Mouse (Mus musculus) MEL (cell line): ENCODE measurements around the gene Zfp830. TPM values are rescaled to one million over a fixed set of nuclear protein-coding genes. Genes with fewer than 3 reads are reported as not detected.

Source experiments
- DNase-seq: peaks from one replicate; pipeline ENCODE4 v3.0.0; 2011; ENCODE audit warnings: low read depth, low spot score
- H3K27ac ChIP-seq: 2 replicates; pipeline ENCODE4 v1.5.1; 2012; ENCODE audit warnings: low read depth, mild to moderate bottlenecking, control low read depth, low read length, moderate library complexity; ENCODE audit not compliant: control insufficient read depth
- H3K27me3 ChIP-seq, 2 experiments: fragments of 150-350 bp in 1 of 2; sonication (generic) in 1 of 2; 2 replicates each; pipeline ENCODE4 v1.6.1; 2012; ENCODE audit warnings: low read length in 2 of 2, mild to moderate bottlenecking in 2 of 2, improper control_type of control experiment in 1 of 2, moderate library complexity in 1 of 2; ENCODE audit not compliant: insufficient read depth in 2 of 2, control insufficient read depth in 1 of 2
- H3K36me3 ChIP-seq, 2 experiments: 2 replicates each; pipeline ENCODE4 v1.6.1; 2012 to 2014; ENCODE audit warnings: low read length in 2 of 2, improper control_type of control experiment in 1 of 2, inconsistent platforms in 1 of 2, mild to moderate bottlenecking in 1 of 2; ENCODE audit not compliant: insufficient read depth in 2 of 2, control insufficient read depth in 1 of 2
- H3K4me1 ChIP-seq, 2 experiments: fragments of 150-350 bp in 1 of 2; sonication (generic) in 1 of 2; 2 replicates each; pipeline ENCODE4 v1.6.1; 2012; ENCODE audit warnings: low read length in 2 of 2, improper control_type of control experiment in 1 of 2, mild to moderate bottlenecking in 1 of 2; ENCODE audit not compliant: insufficient read depth in 2 of 2, control insufficient read depth in 1 of 2
- H3K4me3 ChIP-seq, 2 experiments: fragments of 150-350 bp in 1 of 2; sonication (generic) in 1 of 2; 2 replicates each; pipeline ENCODE4 v1.5.1; 2012; ENCODE audit warnings: low read depth in 2 of 2, low read length in 2 of 2, mild to moderate bottlenecking in 2 of 2, moderate library complexity in 2 of 2, control low read depth in 1 of 2, improper control_type of control experiment in 1 of 2; ENCODE audit not compliant: control insufficient read depth in 1 of 2, insufficient read depth in 1 of 2
- H3K79me2 ChIP-seq: 2 replicates; pipeline ENCODE4 v1.6.1; 2012; ENCODE audit warnings: mild to moderate bottlenecking, low read length, moderate library complexity; ENCODE audit not compliant: control insufficient read depth, poor library complexity, insufficient read depth
- H3K9ac ChIP-seq: 2 replicates; pipeline ENCODE4 v1.6.1; 2012; ENCODE audit warnings: low read depth, mild to moderate bottlenecking, control low read depth, low read length, moderate library complexity; ENCODE audit not compliant: control insufficient read depth, poor library complexity, severe bottlenecking
- H3K9me3 ChIP-seq: fragments of 150-350 bp; sonication (generic); replicated peaks from 2 replicates; pipeline ENCODE4 v1.6.1; 2012; ENCODE audit warnings: mild to moderate bottlenecking, low read length, improper control_type of control experiment, moderate library complexity; ENCODE audit not compliant: insufficient read depth
- BHLHE40 ChIP-seq: IDR thresholded peaks from 2 replicates; pipeline ENCODE4 v1.6.1; 2012; ENCODE audit warnings: low read depth, mild to moderate bottlenecking, inconsistent platforms, low read length, improper control_type of control experiment, borderline replicate concordance
- CHD2 ChIP-seq: IDR thresholded peaks from 2 replicates; pipeline ENCODE4 v1.6.1; 2011; ENCODE audit warnings: low read length, improper control_type of control experiment
- CTCF ChIP-seq, 3 experiments: IDR thresholded peaks in 2 of 3; conservative IDR thresholded peaks in 1 of 3; 2 replicates each; pipeline ENCODE4 v1.5.1; 2011 to 2012; ENCODE audit warnings: low read length in 3 of 3, low read depth in 2 of 3, mild to moderate bottlenecking in 2 of 3, improper control_type of control experiment in 1 of 3, inconsistent platforms in 1 of 3, mixed read lengths in 1 of 3, moderate library complexity in 1 of 3; ENCODE audit not compliant: control insufficient read depth in 1 of 3, insufficient read depth in 1 of 3, poor library complexity in 1 of 3, severe bottlenecking in 1 of 3
- E2F4 ChIP-seq: IDR thresholded peaks from 2 replicates; pipeline ENCODE4 v1.6.1; 2011; ENCODE audit warnings: low read depth, low read length, improper control_type of control experiment, borderline replicate concordance
- ELF1 ChIP-seq: IDR thresholded peaks from 2 replicates; pipeline ENCODE4 v1.6.1; 2014; ENCODE audit warnings: low read depth, mild to moderate bottlenecking, inconsistent platforms, low read length, improper control_type of control experiment, moderate library complexity
- EP300 ChIP-seq, 2 experiments: IDR thresholded peaks; 2 replicates each; pipeline ENCODE4 v1.6.1; 2011; ENCODE audit warnings: improper control_type of control experiment in 2 of 2, low read length in 2 of 2, low read depth in 1 of 2, mild to moderate bottlenecking in 1 of 2
- ETS1 ChIP-seq: IDR thresholded peaks from 2 replicates; pipeline ENCODE4 v1.6.1; 2012; ENCODE audit warnings: low read depth, mild to moderate bottlenecking, inconsistent platforms, low read length, improper control_type of control experiment, moderate library complexity
- GABPA ChIP-seq: IDR thresholded peaks from 2 replicates; pipeline ENCODE4 v1.6.1; 2012; ENCODE audit warnings: low read depth, mild to moderate bottlenecking, inconsistent platforms, low read length, improper control_type of control experiment, moderate library complexity
- GATA1 ChIP-seq: IDR thresholded peaks from 2 replicates; pipeline ENCODE4 v1.6.1; 2011; ENCODE audit warnings: low read depth, low read length, improper control_type of control experiment
- HCFC1 ChIP-seq: IDR thresholded peaks from 2 replicates; pipeline ENCODE4 v1.6.1; 2012; ENCODE audit warnings: low read depth, mild to moderate bottlenecking, inconsistent platforms, low read length, improper control_type of control experiment, moderate library complexity
- JUND ChIP-seq: IDR thresholded peaks from 2 replicates; pipeline ENCODE4 v1.6.1; 2011; ENCODE audit warnings: low read depth, mild to moderate bottlenecking, improper control_type of control experiment, low read length
- KAT2A ChIP-seq: conservative IDR thresholded peaks from 2 replicates; pipeline ENCODE4 v1.6.1; 2012; ENCODE audit warnings: low read depth, low read length, improper control_type of control experiment, inconsistent platforms
- MAFK ChIP-seq: IDR thresholded peaks from 2 replicates; pipeline ENCODE4 v1.6.1; 2011; ENCODE audit warnings: low read depth, mild to moderate bottlenecking, low read length, improper control_type of control experiment, borderline replicate concordance
- MAZ ChIP-seq: IDR thresholded peaks from 2 replicates; pipeline ENCODE4 v1.6.1; 2012; ENCODE audit warnings: low read depth, mild to moderate bottlenecking, inconsistent platforms, low read length, improper control_type of control experiment
- MEF2A ChIP-seq: IDR thresholded peaks from 2 replicates; pipeline ENCODE4 v1.6.1; 2014; ENCODE audit warnings: low read depth, mild to moderate bottlenecking, inconsistent platforms, low read length, improper control_type of control experiment; ENCODE audit not compliant: poor library complexity, insufficient replicate concordance, severe bottlenecking; ENCODE audit errors: extremely low read depth
- MXI1 ChIP-seq: IDR thresholded peaks from 2 replicates; pipeline ENCODE4 v1.6.1; 2011; ENCODE audit warnings: mild to moderate bottlenecking, low read depth, low read length, improper control_type of control experiment
- MYB ChIP-seq: IDR thresholded peaks from 2 replicates; pipeline ENCODE4 v1.6.1; 2011; ENCODE audit warnings: mild to moderate bottlenecking, low read depth, low read length, improper control_type of control experiment
- MYC ChIP-seq: IDR thresholded peaks from 2 replicates; pipeline ENCODE4 v1.6.1; 2011; ENCODE audit warnings: low read depth, mild to moderate bottlenecking, low read length, improper control_type of control experiment, moderate library complexity
- NELFE ChIP-seq: IDR thresholded peaks from 2 replicates; pipeline ENCODE4 v1.6.1; 2011; ENCODE audit warnings: low read depth, low read length, improper control_type of control experiment
- NRF1 ChIP-seq: IDR thresholded peaks from 2 replicates; pipeline ENCODE4 v1.6.1; 2014; ENCODE audit warnings: low read depth, mild to moderate bottlenecking, inconsistent platforms, low read length, improper control_type of control experiment, moderate library complexity; ENCODE audit not compliant: poor library complexity, insufficient read depth, severe bottlenecking
- POLR2A ChIP-seq, 2 experiments: IDR thresholded peaks; 2 replicates each; pipeline ENCODE4 v1.6.1; 2011 to 2012; ENCODE audit warnings: low read length in 2 of 2, mild to moderate bottlenecking in 2 of 2, control low read depth in 1 of 2, improper control_type of control experiment in 1 of 2, low read depth in 1 of 2, moderate library complexity in 1 of 2; ENCODE audit not compliant: control insufficient read depth in 1 of 2, insufficient read depth in 1 of 2, poor library complexity in 1 of 2
- POLR2AphosphoS2 ChIP-seq: IDR thresholded peaks from 2 replicates; pipeline ENCODE4 v1.6.1; 2011; ENCODE audit warnings: low read length, improper control_type of control experiment
- POLR2AphosphoS5 ChIP-seq: IDR thresholded peaks from 2 replicates; pipeline ENCODE4 v1.6.1; 2012; ENCODE audit warnings: low read depth, borderline replicate concordance, mild to moderate bottlenecking, inconsistent platforms, low read length, moderate library complexity, mixed read lengths
- RAD21 ChIP-seq: IDR thresholded peaks from 2 replicates; pipeline ENCODE4 v1.6.1; 2011; ENCODE audit warnings: mild to moderate bottlenecking, low read depth, low read length, improper control_type of control experiment
- RCOR1 ChIP-seq: IDR thresholded peaks from 2 replicates; pipeline ENCODE4 v1.6.1; 2012; ENCODE audit warnings: low read depth, mild to moderate bottlenecking, inconsistent platforms, low read length, improper control_type of control experiment
- SIN3A ChIP-seq: IDR thresholded peaks from 2 replicates; pipeline ENCODE4 v1.6.1; 2012; ENCODE audit warnings: low read length, improper control_type of control experiment, inconsistent platforms
- SMC3 ChIP-seq: IDR thresholded peaks from 2 replicates; pipeline ENCODE4 v1.6.1; 2011; ENCODE audit warnings: low read depth, low read length, improper control_type of control experiment
- TAL1 ChIP-seq: IDR thresholded peaks from 2 replicates; pipeline ENCODE4 v1.6.1; 2012; ENCODE audit warnings: mild to moderate bottlenecking, inconsistent platforms, low read length, moderate library complexity, mixed read lengths
- TBP ChIP-seq: IDR thresholded peaks from 2 replicates; pipeline ENCODE4 v1.8.0; 2011; ENCODE audit warnings: low read depth, low read length, improper control_type of control experiment
- TCF12 ChIP-seq: IDR thresholded peaks from 2 replicates; pipeline ENCODE4 v1.6.1; 2014; ENCODE audit warnings: low read depth, mild to moderate bottlenecking, inconsistent platforms, low read length, improper control_type of control experiment, moderate library complexity
- UBTF ChIP-seq: IDR thresholded peaks from 2 replicates; pipeline ENCODE4 v1.6.1; 2012; ENCODE audit warnings: low read depth, mild to moderate bottlenecking, inconsistent platforms, low read length, improper control_type of control experiment, moderate library complexity, borderline replicate concordance; ENCODE audit not compliant: insufficient read depth
- USF1 ChIP-seq: IDR thresholded peaks from 2 replicates; pipeline ENCODE4 v1.6.1; 2014; ENCODE audit warnings: low read depth, mild to moderate bottlenecking, inconsistent platforms, low read length, improper control_type of control experiment, moderate library complexity
- USF2 ChIP-seq, 2 experiments: IDR thresholded peaks; 2 replicates each; pipeline ENCODE4 v1.6.1; 2011 to 2012; ENCODE audit warnings: improper control_type of control experiment in 2 of 2, low read length in 2 of 2, borderline replicate concordance in 1 of 2, inconsistent platforms in 1 of 2, low read depth in 1 of 2, mild to moderate bottlenecking in 1 of 2; ENCODE audit not compliant: insufficient read depth in 1 of 2
- ZKSCAN1 ChIP-seq: IDR thresholded peaks from 2 replicates; pipeline ENCODE4 v1.6.1; 2012; ENCODE audit warnings: low read depth, mild to moderate bottlenecking, inconsistent platforms, low read length, improper control_type of control experiment, moderate library complexity
- ZMIZ1 ChIP-seq: IDR thresholded peaks from 2 replicates; pipeline ENCODE4 v1.6.1; 2012; ENCODE audit warnings: low read depth, mild to moderate bottlenecking, inconsistent platforms, low read length, improper control_type of control experiment, moderate library complexity
- ZNF384 ChIP-seq: IDR thresholded peaks from 2 replicates; pipeline ENCODE4 v1.6.1; 2012; ENCODE audit warnings: low read depth, mild to moderate bottlenecking, inconsistent platforms, low read length, improper control_type of control experiment
- polyA plus RNA-seq, 2 experiments: library from polyadenylated mRNA; stranded (reverse) in 1 of 2; unstranded in 1 of 2; fragments of >175 nt in 1 of 2; fragments of >200 nt in 1 of 2; gene quantifications; 2 replicates each; pipeline versions ENCODE4 v1.2.1 to v1.2.4; 2012; ENCODE audit warnings: low replicate concordance in 2 of 2, low read depth in 1 of 2; ENCODE audit not compliant: insufficient read length in 2 of 2, insufficient read depth in 1 of 2, missing spikeins in 1 of 2
- total RNA-seq: library from RNA; depleted of rRNA; stranded (reverse); fragments of 300-350 nt; gene quantifications from 2 replicates; pipeline ENCODE4 v1.2.3, GENCODE M21; 2012

Zfp830 gene
- total and polyA plus RNA-seq, 3 experiments = 43.4 to 51.4 TPM; not detected in 1

- Histone ChIP-seq H3K9ac (peak overlapping the region; percentile 90), H3K4me1 (peaks cover 3 to 4% of the 10 kb centered on the region in 2 experiments), H3K79me2 (no peaks in the 10 kb centered on the region; the same call in 1 of the 2 replicates), H3K9me3 (no peaks in the 10 kb centered on the region), H3K4me3 (peak overlapping the region; percentile 53 to 64), H3K36me3 (no peaks in the 10 kb centered on the region; a peak in 1 of 4 replicates), H3K27me3 (peaks cover 0 to 2% of the 10 kb centered on the region in 2 experiments; a peak in 2 of 4 replicates), H3K27ac (peak overlapping the region; percentile 83)
- DNase-seq = peak; percentile 96
- TF ChIP-seq POLR2AphosphoS2 (no peak), EP300 (IDR thresholded peaks at IDR 0.05; ENCODE audit: low read depth in 1 of 2, low read length in 2 of 2) (peak; percentile 14 to 64; a peak in 3 of 4 replicates), BHLHE40 (no peak), USF1 (no peak), TCF12 (peak; percentile 70), MAZ (peak; percentile 37), CTCF (IDR thresholded peaks at IDR 0.05 in 2 of 3, conservative IDR thresholded peaks at IDR 0.05 in 1 of 3; ENCODE audit: control insufficient read depth in 1 of 3, insufficient read depth in 1 of 3, low read depth in 2 of 3, low read length in 3 of 3, poor library complexity in 1 of 3, severe bottlenecking in 1 of 3) (no peak), JUND (no peak), UBTF (no peak), MAFK (no peak; the same call in 1 of the 2 replicates), CHD2 (no peak), GATA1 (0 out of 2 replicates have a peak, but pooled peaks have one; percentile 13), TBP (peak; percentile 88), KAT2A (no peak; the same call in 1 of the 2 replicates), ETS1 (peak; percentile 94), ZNF384 (no peak; the same call in 1 of the 2 replicates), POLR2AphosphoS5 (no peak), MYB (0 out of 2 replicates have a peak, but pooled peaks have one; percentile 44), ELF1 (peak; percentile 59), MXI1 (peak; percentile 94), POLR2A (IDR thresholded peaks at IDR 0.05; ENCODE audit: control insufficient read depth in 1 of 2, insufficient read depth in 1 of 2, low read depth in 1 of 2, low read length in 2 of 2, poor library complexity in 1 of 2) (peak; percentile 76 to 92), RAD21 (no peak), E2F4 (no peak), MEF2A (no peak), RCOR1 (no peak), ZKSCAN1 (no peak), HCFC1 (peak; percentile 70), SIN3A (peak; percentile 93), SMC3 (peak; percentile 12; the same call in 1 of the 2 replicates), MYC (peak; percentile 75; the same call in 1 of the 2 replicates), GABPA (peak; percentile 71; the same call in 1 of the 2 replicates), TAL1 (no peak), NELFE (peak; percentile 75), ZMIZ1 (0 out of 2 replicates have a peak, but pooled peaks have one; percentile 52), NRF1 (no peak), USF2 (IDR thresholded peaks at IDR 0.05; ENCODE audit: borderline replicate concordance in 1 of 2, insufficient read depth in 1 of 2, low read depth in 1 of 2, low read length in 2 of 2) (no peak)
Measured at GRCm38 (mm10) chr11:82746857-82747366, 17.2 kb upstream of the Zfp830 start.
